Mouse (Mus musculus) frontal cortex, adult (tissue): Measurements from ENCODE around the gene Tbx2.

Experiments
- ATAC-seq: cut with Nextera tagmentation; 2 replicates; pipeline ENCODE4 v1.9.2; 2017; ENCODE audit warnings: mild to moderate bottlenecking, moderate library complexity, mixed read lengths; ENCODE audit not compliant: low TSS enrichment

Gene Tbx2

GRCm38 (mm10) chr11:85832231-85832924 is at the start of gene Tbx2:
Gene Tbx2, plus strand, starts transcription at chr11:85832551.
- no peak for ATAC-seq

- ATAC-seq, result no peak
Observed at GRCm38 (mm10) chr11:85786113-85786718, 46.1 kb upstream of the Tbx2 start.

DNA sequence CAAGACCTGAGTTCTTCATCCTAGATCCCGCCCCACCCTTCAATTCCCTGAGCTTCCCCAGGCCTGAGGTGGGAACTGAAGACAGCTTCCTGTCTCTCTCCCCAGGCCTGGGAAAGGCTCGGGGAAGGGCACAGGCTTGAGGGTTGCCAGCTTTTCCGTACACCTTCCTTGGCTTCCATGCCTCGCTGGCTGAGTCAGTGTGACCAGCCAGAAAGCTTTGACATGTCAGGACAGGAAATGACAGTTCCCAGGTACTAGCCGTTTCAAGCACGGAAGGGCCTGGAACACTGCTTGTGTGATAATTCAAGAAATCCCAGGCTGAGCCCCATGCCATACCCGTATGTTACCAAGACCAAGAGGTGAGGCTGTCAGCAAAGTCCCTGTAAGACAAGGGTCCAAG is 42.6 kb upstream of the Tbx2 start:
- no peak for ATAC-seq

GRCm38 (mm10) chr11:85790267-85790666 is 42.1 kb upstream of the Tbx2 start:
- ATAC-seq, result no peak

- ATAC-seq, result no peak
Observed at GRCm38 (mm10) chr11:85791212-85791611, 41.1 kb upstream of the Tbx2 start.

- ATAC-seq, result no peak
Observed at GRCm38 (mm10) chr11:85792534-85793215, 39.7 kb upstream of the Tbx2 start.

GRCm38 (mm10) chr11:85799456-85799855 is 32.9 kb upstream of the Tbx2 start:
- ATAC-seq, result no peak

DNA sequence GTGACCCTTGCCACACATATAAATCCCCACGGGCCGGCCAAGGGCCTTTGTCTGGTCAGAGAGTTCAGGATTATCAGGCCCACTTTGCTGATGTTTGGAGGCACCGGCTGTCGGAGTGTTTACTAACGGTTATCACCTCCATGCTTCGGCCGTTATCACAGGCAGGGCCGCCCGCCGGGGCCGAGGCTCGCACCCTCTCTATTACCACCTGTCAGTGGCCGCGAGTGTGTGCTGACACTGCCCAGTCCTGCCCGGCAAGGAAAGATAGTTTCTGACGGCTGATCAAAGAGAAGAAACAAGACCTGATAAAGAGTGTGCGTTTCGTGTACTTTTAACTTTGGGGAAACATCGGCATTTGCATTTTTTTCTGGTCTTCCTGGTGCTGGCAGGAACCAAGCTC is 32.5 kb upstream of the Tbx2 start:
- no peak for ATAC-seq

GRCm38 (mm10) chr11:85800380-85800779 is 32.0 kb upstream of the Tbx2 start:
- no peak for ATAC-seq

DNA sequence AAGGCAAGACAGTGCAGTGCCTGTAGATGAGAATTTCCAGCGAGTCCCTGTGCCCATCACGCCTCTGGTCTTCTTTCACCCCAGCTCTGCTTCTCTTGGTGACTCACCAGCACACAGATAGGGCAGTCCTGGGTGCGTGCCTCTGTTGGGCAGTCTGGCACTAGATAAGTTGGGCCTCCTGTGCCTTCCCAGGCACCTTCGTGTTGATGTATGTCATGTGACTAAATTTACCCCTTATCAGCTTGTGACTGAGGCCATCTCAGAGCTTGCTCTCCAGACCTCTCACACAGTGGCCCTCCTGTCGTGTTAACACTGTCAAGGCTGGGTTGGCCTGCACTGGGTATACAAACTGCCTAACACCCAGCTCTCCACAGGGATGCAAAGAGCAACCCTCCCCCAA is 28.3 kb upstream of the Tbx2 start:
- no peak for ATAC-seq

GRCm38 (mm10) chr11:85805779-85806178 is 26.6 kb upstream of the Tbx2 start:
- ATAC-seq, result no peak

- no peak for ATAC-seq
Observed at GRCm38 (mm10) chr11:85807353-85807752, 25.0 kb upstream of the Tbx2 start.

DNA sequence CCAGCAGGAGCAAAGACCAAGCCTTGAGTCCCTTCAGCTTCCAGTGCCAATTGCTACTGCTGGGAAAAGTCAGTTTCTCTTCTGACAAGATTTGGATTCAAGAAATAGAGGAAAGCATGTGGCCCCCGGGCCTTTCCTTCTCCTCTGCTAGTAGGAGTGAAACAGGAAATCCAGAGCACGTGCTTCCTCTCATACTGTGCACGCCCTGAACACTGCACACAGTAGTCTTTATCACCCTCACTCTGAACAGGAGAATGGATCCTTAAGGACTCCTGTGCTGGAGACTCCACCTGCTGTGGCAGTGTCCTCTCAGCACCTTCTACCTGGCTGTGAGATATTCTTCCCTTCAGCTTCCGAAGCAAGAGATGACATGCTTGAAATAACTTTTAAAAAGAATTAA is 21.1 kb upstream of the Tbx2 start:
- no peak for ATAC-seq

- ATAC-seq, result no peak
Observed at GRCm38 (mm10) chr11:85811676-85812075, 20.7 kb upstream of the Tbx2 start.

DNA sequence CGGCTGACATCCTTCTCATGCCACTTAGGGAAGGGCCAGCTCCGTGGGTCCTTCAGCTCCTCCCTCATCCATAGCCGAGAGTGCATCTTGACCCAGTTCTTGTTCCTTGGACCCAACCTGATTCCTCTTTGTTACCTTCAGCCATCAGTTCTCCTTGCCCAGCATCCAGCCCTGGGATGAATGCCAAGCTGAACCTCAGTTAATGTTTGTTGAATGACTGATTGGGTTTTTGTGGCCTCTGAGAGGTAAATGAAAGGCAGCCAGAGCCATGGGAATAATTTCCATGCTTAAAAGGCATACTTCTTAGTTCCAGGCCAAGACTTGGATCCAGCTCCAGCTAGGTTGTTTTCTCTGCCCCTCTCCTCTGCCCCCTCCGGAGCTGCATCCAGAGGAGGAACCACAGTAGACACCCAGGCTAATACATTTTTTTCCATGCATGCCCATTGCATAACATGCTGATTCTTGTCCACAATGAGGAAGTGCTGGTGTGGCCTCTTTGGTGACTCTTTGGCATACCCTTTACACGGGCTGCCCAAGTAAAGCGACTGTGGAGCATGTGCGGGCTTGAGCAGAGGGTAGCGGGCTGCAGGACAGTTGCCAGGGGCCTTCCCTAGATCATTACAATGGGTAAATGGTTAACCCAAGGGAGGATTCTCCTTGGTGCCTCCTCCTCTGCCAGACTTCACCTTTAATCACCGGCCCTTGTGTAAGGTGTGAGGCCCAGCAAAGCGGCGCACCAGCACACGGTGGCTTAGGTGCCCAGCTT is 20.0 kb upstream of the Tbx2 start:
- no peak for ATAC-seq

- ATAC-seq, result no peak
Observed at GRCm38 (mm10) chr11:85814678-85815077, 17.7 kb upstream of the Tbx2 start.

- no peak for ATAC-seq
Observed at GRCm38 (mm10) chr11:85816471-85816870, 15.9 kb upstream of the Tbx2 start.

GRCm38 (mm10) chr11:85818401-85818800 is 13.9 kb upstream of the Tbx2 start:
- ATAC-seq, result no peak

- ATAC-seq, result no peak
Observed at GRCm38 (mm10) chr11:85820959-85821358, 11.4 kb upstream of the Tbx2 start.

GRCm38 (mm10) chr11:85821659-85822058 is 10.7 kb upstream of the Tbx2 start:
- no peak for ATAC-seq

- peak; percentile 77 for ATAC-seq
Observed at GRCm38 (mm10) chr11:85823181-85823580, 9.2 kb upstream of the Tbx2 start.

DNA sequence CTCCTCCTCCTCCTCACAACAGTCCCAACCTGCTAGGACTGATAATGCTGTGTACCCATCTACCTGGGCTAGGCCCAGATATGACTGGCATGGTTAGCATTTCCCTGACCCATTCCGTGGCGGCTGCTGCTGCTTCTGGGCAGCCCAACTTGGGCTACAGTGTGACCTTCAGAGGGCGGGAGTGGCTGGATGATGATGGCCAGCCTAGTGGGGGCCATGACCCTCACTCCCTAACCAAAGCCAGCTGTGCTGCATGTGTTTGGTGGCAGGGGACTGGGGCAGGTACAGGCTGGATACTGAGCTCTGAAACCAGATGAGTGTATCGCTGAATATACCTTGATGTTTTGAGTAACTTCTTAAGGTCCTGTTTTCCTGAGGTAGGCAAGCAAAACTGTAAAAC is 8.6 kb upstream of the Tbx2 start:
- no peak for ATAC-seq
